Mouse (Mus musculus) stomach, embryonic 15.5 days (tissue): Measurements from ENCODE around the gene Accsl. TPM values are rescaled to one million over a fixed set of nuclear protein-coding genes. Genes with fewer than 3 reads are reported as not detected.

Source experiments
- polyA plus RNA-seq: library from polyadenylated mRNA; unstranded; fragments of >200 nt; fragmentation: Nextera tagmentation; extraction: Ambion mirVana; gene quantifications from 2 replicates; pipeline ENCODE4 v1.2.1, GENCODE M21; 2015

The Accsl gene
- polyA plus RNA-seq, 1 experiment from 2014 or later, result 0.31 TPM

Other genes starting within 250 kb of the Accsl start
- 0.17 and 0.19 TPM in 2 replicates for gene Alx4, start 226.8 kb downstream of the Accsl start, polyA plus RNA-seq
- gene Ext2, start 46.6 kb downstream of the Accsl start, polyA plus RNA-seq, result 102 and 109 TPM in 2 replicates
- gene Accs, start 19.2 kb downstream of the Accsl start, polyA plus RNA-seq, result 5.3 and 7.4 TPM in 2 replicates
- gene Gm13889, start 88.0 kb upstream of the Accsl start, polyA plus RNA-seq, result 19.0 and 26.4 TPM in 2 replicates
- not detected in 2 replicates for gene Gm27027, start 127.2 kb upstream of the Accsl start, polyA plus RNA-seq
- 62.7 TPM in 2 replicates for gene Alkbh3, start 141.7 kb upstream of the Accsl start, polyA plus RNA-seq